Mouse (Mus musculus) kidney, adult 2 months (tissue): ENCODE data around the gene Cnppd1.

Source experiments
- CTCF ChIP-seq: fragments of 200-500 bp; conservative IDR thresholded peaks from 2 replicates; pipeline ENCODE4 v1.5.1; 2011; ENCODE audit warnings: low read depth, mild to moderate bottlenecking, control low read depth, low read length, moderate library complexity, mixed read lengths; ENCODE audit not compliant: insufficient read depth, insufficient read length
- POLR2A ChIP-seq: fragments of 200-500 bp; IDR thresholded peaks from one replicate; pipeline ENCODE4 v1.6.1; 2011; ENCODE audit warnings: low read depth, low read length, control low read depth

GRCm38 (mm10) chr1:75182160-75182559 lies 39.6 kb upstream of the Cnppd1 start:
- TF ChIP-seq POLR2A = no peak
- 0 out of 2 replicates have a peak, but pooled peaks have one; percentile 12 for TF ChIP-seq CTCF
